Mouse (Mus musculus) midbrain, embryonic 11.5 days (tissue): ENCODE results near the gene Srm. TPM values are rescaled to one million over a fixed set of nuclear protein-coding genes. Genes with fewer than 3 reads are reported as not detected.
A peak's percentile ranks its signal among the peaks of the same experiment; 100 is the strongest.

ENCODE experiments used
- ATAC-seq: fragments of 200-750 bp; cut with Nextera tagmentation; 2 replicates; pipeline ENCODE4 v1.8.0; 2017; ENCODE audit warnings: moderate TSS enrichment, moderate library complexity; ENCODE audit not compliant: low FRiP score
- DNase-seq: peaks from one replicate; pipeline ENCODE4 v3.0.0; 2015; ENCODE audit warnings: low spot score; ENCODE audit errors: missing footprints
- H3K27ac ChIP-seq: fragments of 300-500 bp; sonication (generic); 2 replicates; pipeline ENCODE4 v1.5.1; 2014; ENCODE audit warnings: low read depth, low read length
- H3K27me3 ChIP-seq: fragments of 300-500 bp; sonication (generic); 2 replicates; pipeline ENCODE4 v1.6.1; 2014; ENCODE audit warnings: mild to moderate bottlenecking, low read length, moderate library complexity, mixed read lengths; ENCODE audit not compliant: control insufficient read depth, insufficient read depth
- H3K36me3 ChIP-seq: fragments of 300-500 bp; sonication (generic); 2 replicates; pipeline ENCODE4 v1.6.1; 2014; ENCODE audit warnings: mild to moderate bottlenecking, low read length, moderate library complexity, mixed read lengths; ENCODE audit not compliant: control insufficient read depth, insufficient read depth
- H3K4me1 ChIP-seq: fragments of 300-500 bp; sonication (generic); 2 replicates; pipeline ENCODE4 v1.6.1; 2014; ENCODE audit warnings: low read length; ENCODE audit not compliant: control insufficient read depth, insufficient read depth
- H3K4me2 ChIP-seq: fragments of 300-500 bp; sonication (generic); 2 replicates; pipeline ENCODE4 v1.6.1; 2014; ENCODE audit warnings: mild to moderate bottlenecking, moderate library complexity
- H3K4me3 ChIP-seq: fragments of 300-500 bp; sonication (generic); 2 replicates; pipeline ENCODE4 v1.5.1; 2014; ENCODE audit warnings: low read depth, low read length
- H3K9ac ChIP-seq: fragments of 300-500 bp; sonication (generic); 2 replicates; pipeline ENCODE4 v1.6.1; 2014; ENCODE audit warnings: low read length
- H3K9me3 ChIP-seq: fragments of 300-500 bp; sonication (generic); 2 replicates; pipeline ENCODE4 v1.6.1; 2016; ENCODE audit warnings: low read length; ENCODE audit not compliant: control insufficient read depth
- WGBS: fragments of 180-500 bp; shearing (Covaris S2); extraction: QIAGEN DNeasy Blood & Tissue Kit; methylation state at CpG from one replicate; pipeline ENCODE4 v1.1.7; 2014; 5-methylcytosine and 5-hydroxymethylcytosine counted together
- polyA plus RNA-seq: library from polyadenylated mRNA; unstranded; fragments of >200 nt; fragmentation: Nextera tagmentation; extraction: Ambion mirVana; gene quantifications from 2 replicates; pipeline ENCODE4 v1.2.1, GENCODE M21; 2014

Srm gene
- polyA plus RNA-seq, 1 experiment from 2014 or later: 163 TPM

DNA sequence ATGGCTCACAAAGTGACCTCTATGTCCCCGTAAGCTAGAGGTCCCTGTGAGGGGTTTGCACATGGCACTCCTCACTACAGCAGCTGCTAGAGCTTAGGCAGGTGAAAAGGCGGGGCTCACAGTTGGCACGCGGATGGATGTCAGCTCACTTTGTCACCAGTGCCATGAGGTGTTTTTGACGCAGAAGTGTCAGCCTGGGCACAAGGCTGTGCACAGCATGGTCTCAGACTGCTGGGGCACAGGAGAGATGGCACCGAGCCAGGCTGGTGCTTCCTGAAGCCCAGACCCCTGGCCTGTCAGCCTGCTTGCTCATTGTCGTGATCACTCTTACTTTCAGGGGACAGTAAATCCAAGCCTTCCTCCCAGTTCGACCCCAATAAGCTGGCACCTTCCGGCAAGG lies 10.5 kb upstream of the Srm start:
- 95% methylated on average over 9 of the region's 9 CpGs for WGBS
- Histone ChIP-seq H3K9ac (no peak overlapping the region), H3K36me3 (peaks cover 26% of the 10 kb centered on the region; the same call in 1 of the 2 replicates), H3K4me2 (no peak overlapping the region), H3K27ac (no peak overlapping the region), H3K4me1 (no peaks in the 10 kb centered on the region), H3K9me3 (no peaks in the 10 kb centered on the region), H3K4me3 (no peak overlapping the region), H3K27me3 (no peaks in the 10 kb centered on the region)
- ATAC-seq: no peak
- DNase-seq: no peak

GRCm38 (mm10) chr4:148581422-148581821 lies 9.9 kb upstream of the Srm start:
- ATAC-seq: no peak
- Histone ChIP-seq H3K4me2 (no peak overlapping the region), H3K4me3 (no peak overlapping the region), H3K9ac (no peak overlapping the region), H3K27ac (no peak overlapping the region), H3K4me1 (no peaks in the 10 kb centered on the region), H3K9me3 (no peaks in the 10 kb centered on the region), H3K27me3 (no peaks in the 10 kb centered on the region), H3K36me3 (peaks cover 22% of the 10 kb centered on the region; the same call in 1 of the 2 replicates)
- WGBS: 89% methylated on average over 5 of the region's 5 CpGs
- no peak for DNase-seq

- no peak overlapping the region for H3K4me3 ChIP-seq
- no peak overlapping the region for H3K9ac ChIP-seq
- no peaks in the 10 kb centered on the region for H3K4me1 ChIP-seq
- H3K9me3 ChIP-seq: no peaks in the 10 kb centered on the region
- no peak for ATAC-seq
- H3K36me3 ChIP-seq: peaks cover 18% of the 10 kb centered on the region; the same call in 1 of the 2 replicates
- no peak overlapping the region for H3K27ac ChIP-seq
- 84% methylated on average over 4 of the region's 4 CpGs for WGBS
- H3K27me3 ChIP-seq: no peaks in the 10 kb centered on the region
- DNase-seq: no peak
- H3K4me2 ChIP-seq: no peak overlapping the region
Observed at GRCm38 (mm10) chr4:148583257-148583656, 8.0 kb upstream of the Srm start.

- Histone ChIP-seq H3K4me2 (no peak overlapping the region), H3K9me3 (no peaks in the 10 kb centered on the region), H3K36me3 (peaks cover 3% of the 10 kb centered on the region; the same call in 1 of the 2 replicates), H3K27me3 (no peaks in the 10 kb centered on the region), H3K9ac (no peak overlapping the region), H3K4me1 (peaks cover 4% of the 10 kb centered on the region; the same call in 1 of the 2 replicates), H3K27ac (no peak overlapping the region), H3K4me3 (no peak overlapping the region)
- DNase-seq: no peak
- no peak for ATAC-seq
- 82% methylated on average over 9 of the region's 9 CpGs for WGBS
Observed at GRCm38 (mm10) chr4:148586648-148587047, 4.7 kb upstream of the Srm start.

- DNase-seq (no peak), ATAC-seq (no peak)
- Histone ChIP-seq H3K27ac (no peak overlapping the region), H3K4me2 (no peak overlapping the region), H3K4me1 (peaks cover 13% of the 10 kb centered on the region), H3K4me3 (no peak overlapping the region), H3K36me3 (0 out of 2 replicates have a peak, but pooled peaks cover 2% of the 10 kb centered on the region), H3K9me3 (no peaks in the 10 kb centered on the region), H3K9ac (no peak overlapping the region), H3K27me3 (no peaks in the 10 kb centered on the region)
- 82% methylated on average over 9 of the region's 9 CpGs for WGBS
Observed at GRCm38 (mm10) chr4:148588793-148589192, 2.5 kb upstream of the Srm start.

DNA sequence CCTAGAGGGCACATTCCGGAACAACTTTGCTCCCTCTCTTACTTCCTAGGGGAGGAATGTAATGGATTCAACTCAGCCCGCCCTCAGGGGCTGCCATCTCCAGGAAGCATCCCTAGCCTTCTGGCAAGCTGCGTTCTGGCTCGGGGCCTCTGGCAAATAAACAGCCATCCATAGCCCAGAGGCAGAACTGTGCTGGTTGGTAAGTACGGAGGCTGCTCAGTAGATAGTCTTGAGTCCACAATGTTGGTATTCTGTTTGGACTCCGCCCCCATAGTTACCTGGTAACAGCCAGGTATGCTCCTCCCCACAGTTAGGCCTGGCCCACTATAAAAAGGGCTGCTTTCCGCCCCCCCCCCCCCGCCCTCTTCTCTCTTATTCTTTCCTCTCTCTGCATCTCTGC lies 1.7 kb upstream of the Srm start:
- DNase-seq (no peak), ATAC-seq (no peak)
- H3K27me3 ChIP-seq: no peaks in the 10 kb centered on the region
- H3K4me1 ChIP-seq: peaks cover 13% of the 10 kb centered on the region
- H3K9me3 ChIP-seq: no peaks in the 10 kb centered on the region
- H3K4me2 ChIP-seq: no peak overlapping the region
- 59% methylated on average over 8 of the region's 8 CpGs for WGBS
- 0 out of 2 replicates have a peak, but pooled peaks cover 5% of the 10 kb centered on the region for H3K36me3 ChIP-seq
- no peak overlapping the region for H3K27ac ChIP-seq
- H3K4me3 ChIP-seq: no peak overlapping the region
- H3K9ac ChIP-seq: no peak overlapping the region

- DNase-seq (peak; percentile 94), ATAC-seq (0 out of 2 replicates have a peak, but pooled peaks have one; percentile 14)
- Histone ChIP-seq H3K36me3 (peaks cover 8% of the 10 kb centered on the region; the same call in 1 of the 2 replicates), H3K4me1 (peaks cover 13% of the 10 kb centered on the region), H3K9me3 (no peaks in the 10 kb centered on the region), H3K27ac (peak overlapping the region; percentile 17; the same call in 1 of the 2 replicates), H3K4me3 (peak overlapping the region; percentile 65), H3K9ac (peak overlapping the region; percentile 79), H3K4me2 (peak overlapping the region; percentile 92), H3K27me3 (no peaks in the 10 kb centered on the region)
- 9% methylated on average over 18 of the region's 18 CpGs for WGBS
Observed at GRCm38 (mm10) chr4:148590421-148591170, 707 bp upstream of the Srm start.

DNA sequence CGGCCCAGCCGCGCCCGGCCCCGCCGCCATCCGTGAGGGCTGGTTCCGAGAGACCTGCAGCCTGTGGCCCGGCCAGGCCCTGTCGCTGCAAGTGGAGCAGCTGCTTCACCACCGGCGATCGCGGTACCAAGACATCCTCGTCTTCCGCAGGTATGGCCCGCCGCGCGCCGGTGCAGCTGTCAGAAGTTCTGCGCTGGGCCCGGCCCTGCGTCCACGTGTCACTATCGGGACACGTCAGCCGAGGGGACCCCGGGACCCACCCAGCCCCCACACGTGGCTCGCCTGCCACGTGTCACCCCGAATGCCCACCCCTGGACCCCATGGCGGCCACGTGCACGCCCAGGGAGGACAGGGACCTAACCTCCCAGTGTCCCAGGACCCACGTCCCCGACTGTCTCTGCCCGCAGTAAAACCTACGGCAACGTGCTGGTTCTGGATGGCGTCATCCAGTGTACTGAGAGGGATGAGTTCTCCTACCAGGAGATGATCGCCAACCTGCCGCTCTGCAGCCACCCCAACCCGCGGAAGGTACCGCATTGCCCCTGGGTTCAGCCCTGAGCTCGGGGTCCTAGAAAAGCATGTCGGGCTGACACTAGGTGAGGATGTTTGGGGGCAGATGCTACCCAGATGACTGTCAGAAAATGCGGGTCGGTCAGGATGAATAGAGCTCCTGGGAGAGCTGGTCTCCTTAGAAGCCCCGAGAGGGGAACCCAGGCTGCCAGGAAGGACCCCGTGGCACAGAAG lies 506 bp downstream of the Srm start:
- peaks cover 11% of the 10 kb centered on the region; the same call in 1 of the 2 replicates for H3K36me3 ChIP-seq
- peak overlapping the region; percentile 65 for H3K4me3 ChIP-seq
- ATAC-seq (no peak; the same call in 1 of the 2 replicates), DNase-seq (no peak)
- H3K4me1 ChIP-seq: peaks cover 13% of the 10 kb centered on the region
- no peaks in the 10 kb centered on the region for H3K9me3 ChIP-seq
- H3K27ac ChIP-seq: no peak overlapping the region
- no peaks in the 10 kb centered on the region for H3K27me3 ChIP-seq
- peak overlapping the region; percentile 92 for H3K4me2 ChIP-seq
- peak overlapping the region; percentile 79 for H3K9ac ChIP-seq
- under 1% methylated on average over 53 of the region's 53 CpGs for WGBS

- 95% methylated on average over 11 of the region's 11 CpGs for whole genome bisulfite sequencing
- H3K4me1 ChIP-seq: peaks cover 13% of the 10 kb centered on the region
- H3K27me3 ChIP-seq: no peaks in the 10 kb centered on the region
- peaks cover 24% of the 10 kb centered on the region for H3K36me3 ChIP-seq
- H3K27ac ChIP-seq: no peak overlapping the region
- no peaks in the 10 kb centered on the region for H3K9me3 ChIP-seq
- DNase-seq: no peak
- no peak overlapping the region for H3K4me3 ChIP-seq
- no peak overlapping the region for H3K9ac ChIP-seq
- H3K4me2 ChIP-seq: no peak overlapping the region
- no peak for ATAC-seq
Observed at GRCm38 (mm10) chr4:148593996-148594395, 2.7 kb downstream of the Srm start.
